Mouse (Mus musculus): Measurements from ENCODE around the gene Olfr485. TPM values are rescaled to one million over a fixed set of nuclear protein-coding genes. Genes with fewer than 3 reads are reported as not detected.
"Not testable (repeated sequence)": the region's sequence is repeated elsewhere in the genome, so short reads cannot be mapped to it uniquely, and the experiment has no call there.

Olfr485 gene
- not detected for total RNA-seq (2022)

GRCm38 (mm10) chr7:108159771-108160170, at the start of gene Olfr485:
Gene Olfr485 (minus strand): TSS chr7:108159871.
- DNase-seq (ENCODE audit: low spot score): no peak

GRCm38 (mm10) chr7:108196938-108197337, 37.3 kb upstream of the Olfr485 start:
- no peak for DNase-seq (ENCODE audit: low spot score)

- not testable (repeated sequence) for DNase-seq (ENCODE audit: low spot score)
Observed at GRCm38 (mm10) chr7:108196337-108196736, 36.7 kb upstream of the Olfr485 start.

GRCm38 (mm10) chr7:108192714-108193113, 33.0 kb upstream of the Olfr485 start:
- DNase-seq (ENCODE audit: low spot score): not testable (repeated sequence)

GRCm38 (mm10) chr7:108191196-108191595, 31.5 kb upstream of the Olfr485 start:
- DNase-seq (ENCODE audit: low spot score): not testable (repeated sequence)

- DNase-seq (ENCODE audit: low spot score): not testable (repeated sequence)
Observed at GRCm38 (mm10) chr7:108185237-108185636, 25.6 kb upstream of the Olfr485 start.

GRCm38 (mm10) chr7:108184401-108184800, 24.7 kb upstream of the Olfr485 start:
- not testable (repeated sequence) for DNase-seq (ENCODE audit: low spot score)

GRCm38 (mm10) chr7:108172642-108173041, 13.0 kb upstream of the Olfr485 start, which contains the start of gene Olfr486:
Gene Olfr486 (minus strand): TSS chr7:108172742.
- DNase-seq (ENCODE audit: low spot score): not testable (repeated sequence)

GRCm38 (mm10) chr7:108127349-108127748, 32.3 kb downstream of the Olfr485 start, which contains the start of gene Olfr484:
Gene Olfr484 (minus strand): TSS chr7:108127449.
- no peak for DNase-seq (ENCODE audit: low spot score)

- DNase-seq (ENCODE audit: low spot score): no peak
Observed at GRCm38 (mm10) chr7:108121416-108121815, 38.3 kb downstream of the Olfr485 start.

GRCm38 (mm10) chr7:108120681-108121080, 39.0 kb downstream of the Olfr485 start:
- DNase-seq (ENCODE audit: low spot score): no peak

Other genes with a start within 250 kb of the Olfr485 start
- not detected for gene Olfr473, start 229.4 kb downstream of the Olfr485 start, total RNA-seq (2022)
- gene Olfr474, start 205.2 kb downstream of the Olfr485 start, total RNA-seq (2022): not detected
- not detected for gene Olfr476, start 195.1 kb downstream of the Olfr485 start, total RNA-seq (2022)
- gene Olfr477, start 173.2 kb downstream of the Olfr485 start, total RNA-seq (2022): under 1 TPM in 1 of 4 experiments, not detected in 3; 0.09 TPM
- gene Olfr478, start 125.9 kb downstream of the Olfr485 start, total RNA-seq (2022): not detected
- gene Olfr479, start 109.2 kb downstream of the Olfr485 start, total RNA-seq (2022): not detected
- not detected for gene Olfr480, start 92.5 kb downstream of the Olfr485 start, total RNA-seq (2022)
- not detected for gene Olfr481, start 80.0 kb downstream of the Olfr485 start, total RNA-seq (2022)
- under 1 TPM; 0.43 to 0.90 (median 0.77) TPM for gene Olfr482, start 62.3 kb downstream of the Olfr485 start, total RNA-seq (2022)
- not detected for gene Olfr483, start 59.0 kb downstream of the Olfr485 start, total RNA-seq (2022)
- not detected for gene Olfr484, start 32.4 kb downstream of the Olfr485 start, total RNA-seq (2022)
- not detected for gene Olfr486, start 12.9 kb upstream of the Olfr485 start, total RNA-seq (2022)
- gene Olfr487, start 54.8 kb upstream of the Olfr485 start, total RNA-seq (2022): not detected
- not detected for gene Olfr488, start 98.5 kb upstream of the Olfr485 start, total RNA-seq (2022)
- gene Olfr490, start 129.1 kb upstream of the Olfr485 start, total RNA-seq (2022): not detected
- not detected for gene Olfr491, start 153.6 kb upstream of the Olfr485 start, total RNA-seq (2022)
- gene Olfr492, start 163.8 kb upstream of the Olfr485 start, total RNA-seq (2022): not detected
- not detected for gene Olfr493, start 187.1 kb upstream of the Olfr485 start, total RNA-seq (2022)
- gene Olfr494, start 205.5 kb upstream of the Olfr485 start, total RNA-seq (2022): not detected
- gene Olfr495, start 233.3 kb upstream of the Olfr485 start, total RNA-seq (2022): not detected